Mouse (Mus musculus) gastrocnemius, postnatal 14 days (tissue): ENCODE data around the gene Btbd2. TPM values are rescaled to one million over a fixed set of nuclear protein-coding genes. Genes with fewer than 3 reads are reported as not detected.
A peak's percentile ranks its signal among the peaks of the same experiment; 100 is the strongest.

Experiments
- DNase-seq: peaks from one replicate; pipeline ENCODE4 v3.0.0; 2021; ENCODE audit warnings: mixed read lengths
- intact Hi-C: fragments of 180-260 bp; cut with DNase I; formaldehyde crosslinking; loops from one replicate; pipeline ENCODE4 v1.15.1; 2025; ENCODE audit warnings: low total_unique reads
- long read RNA-seq, 2 experiments: library from polyadenylated mRNA; stranded (forward); transcript quantifications; one replicate each; pipeline ENCODE4 v2.0.0; 2021
- total RNA-seq, 2 experiments: library from RNA; stranded (reverse); gene quantifications; 2 replicates each; pipeline ENCODE4 v1.2.3; 2021

The Btbd2 gene
- total RNA-seq = 10 to 100 TPM; 30.1 to 34.4 TPM
- long read RNA-seq, experiment 1, transcript Btbd2-202 (9 exons, 2,449 nt) = major isoform, 67 of 98 reads
- long read RNA-seq, experiment 1, partial matches to known transcripts = 2 of 98 reads
- long read RNA-seq, experiment 1, other reads (novel, unspliced or antisense) = 29 of 98 reads
- long read RNA-seq, experiment 2, transcript Btbd2-202 (9 exons, 2,449 nt) = major isoform, 67 of 101 reads
- long read RNA-seq, experiment 2, partial matches to known transcripts = 0 of 101 reads
- long read RNA-seq, experiment 2, other reads (novel, unspliced or antisense) = 33 of 101 reads

DNA sequence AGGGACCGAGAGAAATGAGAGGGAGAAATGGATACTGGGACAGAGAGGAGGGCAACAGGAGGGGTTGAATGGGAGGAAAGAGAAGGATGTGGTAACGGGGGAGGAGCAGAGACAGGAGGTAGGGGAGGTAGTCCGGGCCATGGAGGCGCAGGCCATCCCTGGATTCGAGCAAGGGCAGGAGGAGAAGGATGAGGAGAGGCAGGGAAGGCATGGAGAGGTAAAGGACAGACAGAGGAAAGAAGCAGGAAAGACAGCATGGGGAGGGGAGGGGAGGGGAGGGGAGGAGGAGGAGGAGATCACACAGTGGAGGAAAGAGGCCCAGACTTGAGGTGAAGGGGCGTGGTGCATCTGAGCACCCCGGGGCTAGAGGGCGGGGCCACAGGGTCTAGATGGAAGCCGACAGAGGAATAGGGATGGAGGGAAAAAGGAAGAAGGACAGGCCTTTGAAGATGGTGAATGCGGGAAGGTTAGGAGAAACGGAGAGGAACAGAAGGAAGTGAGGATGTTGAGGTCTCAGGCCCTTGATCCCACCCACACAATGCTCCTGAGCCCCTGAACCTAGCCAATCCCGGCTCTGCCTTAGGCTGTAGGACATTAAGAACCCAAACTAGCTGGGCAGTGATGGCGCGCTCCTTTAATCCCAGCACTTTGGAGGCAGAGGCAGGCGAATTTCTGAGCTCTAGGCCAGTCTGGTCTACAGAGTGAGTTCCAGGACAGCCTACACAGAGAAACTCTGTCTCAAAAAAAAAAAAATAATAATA lies at the start of gene Btbd2:
Btbd2 (minus strand) TSS at position 209 of the 761 bp plus-strand sequence.
- intact Hi-C loops = no loop called here
- no peak for DNase-seq

DNA sequence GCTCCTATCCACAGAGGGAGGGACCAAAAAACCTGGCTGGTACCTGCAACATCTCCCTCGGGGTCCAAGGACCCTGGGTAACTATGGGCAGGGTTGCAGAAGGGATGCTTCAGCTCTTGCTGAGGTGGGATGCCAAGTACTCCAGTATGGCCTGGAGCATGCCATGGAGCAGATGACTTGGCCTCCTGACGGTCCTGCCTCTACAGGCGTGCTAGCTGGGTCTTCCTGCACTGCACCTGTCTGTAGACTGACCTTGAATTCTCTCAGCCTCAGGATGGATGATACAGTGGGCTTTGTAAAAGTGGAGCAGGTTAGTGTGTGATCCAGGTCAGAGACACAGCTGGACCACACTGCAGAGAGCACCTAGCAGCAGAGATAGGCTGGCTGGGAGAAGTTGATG lies 48.6 kb upstream of the Btbd2 start:
- intact Hi-C loops = no loop called here

DNA sequence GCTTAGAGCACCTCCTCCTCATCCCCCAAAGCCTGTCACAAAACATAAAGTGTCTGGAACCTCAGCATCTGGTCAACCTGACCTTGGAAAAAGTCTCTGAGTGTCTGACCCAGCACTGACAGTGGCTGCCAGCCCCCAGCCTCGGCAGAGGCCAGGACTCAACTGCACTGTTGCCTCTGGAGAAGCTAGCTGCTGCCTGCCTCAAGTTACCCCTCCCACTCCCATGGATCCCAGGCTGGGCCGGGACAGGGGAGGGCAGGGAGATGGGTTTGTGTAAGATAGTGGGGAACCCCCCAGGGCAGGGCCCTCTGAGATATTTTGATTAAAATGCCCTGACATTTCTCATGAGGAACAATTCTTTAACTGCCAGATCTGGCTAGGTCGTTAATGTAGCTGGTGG lies 48.2 kb upstream of the Btbd2 start:
- intact Hi-C loops = no loop called here
- no peak for DNase-seq

More for the DNA sequence above, 48.6 kb upstream of the Btbd2 start:
- no peak for DNase-seq

DNA sequence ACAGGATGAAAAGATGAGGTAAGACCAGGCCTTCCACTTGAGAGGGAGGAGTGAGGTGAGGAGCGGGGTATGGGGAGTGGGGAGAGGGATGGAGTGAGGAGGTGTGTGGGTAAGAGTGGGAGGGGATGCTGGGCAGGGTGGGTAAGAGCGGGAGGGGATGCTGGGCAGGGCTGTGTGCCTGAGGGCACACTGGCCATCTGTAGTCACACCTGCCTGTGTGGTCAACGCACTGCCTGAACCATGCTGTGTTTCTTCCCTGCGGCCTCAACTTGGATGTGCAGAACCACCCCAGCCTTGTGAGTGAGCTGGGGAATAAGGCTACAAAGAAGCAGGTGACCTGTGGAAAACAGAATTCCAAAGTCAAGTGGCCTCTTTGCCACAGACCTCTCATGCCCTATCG lies 47.5 kb upstream of the Btbd2 start:
- intact Hi-C loops = no loop called here
- DNase-seq = no peak

GRCm38 (mm10) chr10:80703643-80704042 lies 46.8 kb upstream of the Btbd2 start:
- intact Hi-C loops = no loop called here
- no peak for DNase-seq

GRCm38 (mm10) chr10:80702536-80703390 lies 45.9 kb upstream of the Btbd2 start:
- peak; percentile 96 for DNase-seq
- intact Hi-C loops = no loop called here

DNA sequence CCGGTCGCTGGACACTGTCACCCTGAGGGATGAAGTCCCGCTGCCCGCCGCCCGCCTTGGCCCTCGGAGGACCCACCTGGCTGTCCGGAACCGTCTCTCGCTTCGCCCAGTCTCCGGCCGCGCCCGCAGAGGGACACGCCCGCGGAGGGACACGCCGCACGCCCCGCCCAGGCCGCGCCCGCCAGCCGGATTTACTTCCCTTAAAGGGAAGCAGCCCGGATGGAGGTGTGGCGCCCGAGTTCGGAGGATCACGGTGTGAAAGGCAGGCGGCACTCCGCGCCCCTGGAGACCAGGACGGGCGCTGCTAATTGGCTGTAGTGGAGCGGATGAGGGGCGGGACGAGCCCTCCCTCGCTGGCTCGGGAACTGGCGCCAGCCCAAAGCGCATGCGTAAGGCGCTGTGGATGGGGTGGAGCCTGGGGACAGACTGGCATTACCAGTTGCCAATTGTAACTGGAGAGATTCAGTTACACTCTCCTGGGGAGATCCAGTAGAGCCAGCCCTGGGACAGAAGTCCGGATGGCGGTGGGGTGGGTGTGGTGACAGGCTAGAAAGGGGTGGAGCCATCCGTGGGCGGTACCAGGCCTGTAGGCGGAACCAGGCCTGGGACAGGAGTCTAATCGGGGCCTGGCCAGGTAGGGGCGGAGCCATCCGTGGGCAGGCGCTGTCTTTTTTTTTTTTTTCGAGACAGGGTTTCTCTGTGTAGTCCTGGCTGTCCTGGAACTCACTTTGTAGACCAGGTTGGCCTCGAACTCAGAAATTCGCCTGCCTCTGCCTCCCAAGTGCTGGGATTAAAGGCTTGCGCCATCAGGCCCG lies 45.1 kb upstream of the Btbd2 start, which contains the start of the genes Mob3a and Izumo4:
Mob3a (minus strand) TSS at position 257 of the 815 bp plus-strand sequence.
Izumo4 (plus strand) TSS at position 464 of the 815 bp plus-strand sequence.
- DNase-seq = peak; percentile 99
- intact Hi-C loops = no loop called here

DNA sequence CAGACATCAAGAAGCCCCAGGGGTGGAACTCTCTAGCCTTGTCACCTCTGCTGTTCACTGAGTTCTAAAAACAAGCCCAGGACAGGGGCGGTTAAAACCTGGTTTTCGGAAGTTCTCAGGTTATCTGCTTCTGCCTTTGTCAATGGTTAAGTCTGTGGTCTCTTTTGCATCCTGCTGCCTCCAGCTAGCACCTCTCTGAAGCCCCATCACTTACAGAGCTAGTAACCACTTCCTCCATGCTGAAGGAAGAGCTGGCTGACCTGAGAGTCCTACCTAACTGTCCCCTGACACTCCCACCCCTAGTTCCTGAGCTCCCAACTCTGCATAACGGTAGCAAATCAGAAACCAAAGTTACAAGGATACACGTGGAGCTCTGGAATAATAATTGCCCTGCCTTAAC lies 43.9 kb upstream of the Btbd2 start:
- intact Hi-C loops = no loop called here
- DNase-seq = no peak

- intact Hi-C loops = no loop called here
- no peak for DNase-seq
These were observed 43.2 kb upstream of the Btbd2 start for GRCm38 (mm10) chr10:80700038-80700504.

- no peak for DNase-seq
- intact Hi-C loops = no loop called here
These were observed 41.7 kb upstream of the Btbd2 start for GRCm38 (mm10) chr10:80698605-80699004.

GRCm38 (mm10) chr10:80697812-80698211 lies 40.9 kb upstream of the Btbd2 start:
- intact Hi-C loops = no loop called here
- DNase-seq = no peak

DNA sequence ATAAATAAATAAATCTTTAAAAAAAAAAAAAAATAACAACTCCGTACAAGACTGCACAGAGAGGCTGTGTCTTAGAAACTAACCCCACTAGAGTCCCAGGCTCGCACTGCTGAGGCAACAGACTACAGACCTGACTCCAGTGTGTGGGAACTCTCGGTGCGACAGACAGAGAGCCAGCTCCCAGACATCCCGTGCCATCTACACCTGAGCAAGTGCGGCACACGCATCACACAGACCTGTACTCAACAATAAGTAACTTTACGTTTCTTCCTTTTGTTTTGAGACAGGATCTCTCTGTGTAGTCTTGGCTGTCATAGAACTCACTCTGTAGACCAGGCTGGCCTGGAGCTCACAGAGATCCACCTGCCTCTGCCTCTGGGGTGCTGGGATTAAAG lies 40.5 kb upstream of the Btbd2 start:
- intact Hi-C loops = no loop called here
- DNase-seq = no peak

DNA sequence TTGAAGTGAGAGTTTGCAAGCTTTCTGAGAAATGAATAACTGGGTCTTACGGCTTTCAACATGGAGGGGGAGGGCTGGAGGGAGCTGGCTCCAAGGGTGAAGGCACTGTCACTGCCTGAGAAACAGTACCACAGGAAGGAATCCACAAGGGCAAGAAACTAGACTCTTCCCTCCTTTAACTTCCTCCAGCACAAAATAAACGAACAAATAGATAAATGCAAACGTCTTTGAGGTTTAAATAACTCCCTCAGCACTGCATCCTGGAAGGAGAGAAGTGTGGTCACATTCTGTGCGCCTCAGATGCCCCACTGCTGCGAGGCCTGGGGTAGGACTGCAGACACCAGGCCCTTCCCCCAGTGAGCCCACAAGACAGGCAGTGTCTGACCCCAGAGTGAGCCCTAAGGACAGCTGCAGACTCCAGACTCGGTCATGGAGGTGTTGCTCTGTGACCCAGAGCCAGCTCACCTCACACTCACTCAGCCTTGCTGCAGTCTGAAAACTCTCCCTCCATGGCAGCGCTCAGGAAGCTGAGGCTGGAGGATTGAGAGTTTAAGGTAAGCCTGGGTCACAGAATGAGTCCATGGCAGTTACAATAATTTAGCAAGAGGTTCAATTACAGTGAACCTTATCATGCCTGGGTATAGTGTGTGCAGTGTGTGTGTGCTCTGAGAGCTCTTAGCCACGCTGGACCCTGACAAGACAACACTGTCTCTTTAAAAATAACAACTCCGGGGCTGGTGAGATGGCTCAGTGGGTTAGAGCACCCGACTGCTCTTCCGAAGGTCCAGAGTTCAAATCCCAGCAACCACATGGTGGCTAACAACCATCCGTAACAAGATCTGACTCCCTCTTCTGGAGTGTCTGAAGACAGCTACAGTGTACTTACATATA lies 39.9 kb upstream of the Btbd2 start:
- intact Hi-C loops = no loop called here
- no peak for DNase-seq

DNA sequence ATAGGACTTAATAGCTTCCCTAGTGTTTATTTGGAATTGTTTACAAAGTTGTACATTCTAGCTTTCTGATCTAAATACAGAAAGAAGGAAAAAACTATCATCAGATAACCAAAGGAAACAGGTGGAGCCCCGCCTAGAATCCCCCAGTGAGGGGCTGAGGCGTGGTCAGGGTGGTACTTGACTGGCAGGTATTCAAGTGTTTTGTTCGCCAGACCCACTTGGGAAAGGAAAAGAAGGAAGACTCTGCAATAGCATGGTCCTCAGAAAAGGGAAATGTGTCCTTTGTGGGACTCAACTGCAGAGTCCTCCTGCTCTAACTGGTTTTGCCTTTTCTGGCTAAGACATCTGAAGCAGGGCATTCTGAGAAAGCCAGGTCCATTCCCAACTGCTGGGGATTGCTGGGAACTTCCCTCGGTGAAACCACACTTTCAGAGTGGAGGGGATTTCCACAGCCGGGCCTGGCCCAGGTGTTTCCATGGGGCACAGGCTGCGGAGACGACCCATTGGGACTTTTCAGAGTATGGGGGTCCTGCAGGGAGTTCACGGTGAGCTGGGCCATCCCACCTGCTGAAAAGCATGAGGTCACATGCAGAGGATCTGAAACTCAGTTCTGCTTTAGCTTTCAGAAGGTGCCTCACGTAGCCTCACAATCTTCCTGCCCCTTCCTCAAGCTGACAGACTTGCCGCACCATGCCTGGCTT lies 39.1 kb upstream of the Btbd2 start:
- intact Hi-C loops = no loop called here
- no peak for DNase-seq

GRCm38 (mm10) chr10:80695186-80695585 lies 38.3 kb upstream of the Btbd2 start:
- DNase-seq = no peak
- intact Hi-C loops = no loop called here

- no peak for DNase-seq
- intact Hi-C loops = loop anchor here (5.0 kb wide), 2 partner anchors 42 to 87 kb away; partner anchors contain the start of gene Gm49322
These were observed 37.5 kb upstream of the Btbd2 start for GRCm38 (mm10) chr10:80694159-80694938.
